Mouse (Mus musculus) hindbrain, embryonic 11.5 days (tissue): ENCODE data around the gene Gm11595. TPM values are rescaled to one million over a fixed set of nuclear protein-coding genes. Genes with fewer than 3 reads are reported as not detected.
"Not testable (repeated sequence)": the region's sequence is repeated elsewhere in the genome, so short reads cannot be mapped to it uniquely, and the experiment has no call there.

ENCODE experiments used
- ATAC-seq: fragments of 200-750 bp; cut with Nextera tagmentation; 2 replicates; pipeline ENCODE4 v1.8.0; 2017; ENCODE audit warnings: mild to moderate bottlenecking, moderate TSS enrichment, moderate library complexity; ENCODE audit not compliant: low FRiP score
- DNase-seq: peaks from one replicate; pipeline ENCODE4 v3.0.0-alpha.2; 2015; ENCODE audit warnings: low spot score
- H3K27ac ChIP-seq: fragments of 300-500 bp; sonication (generic); 2 replicates; pipeline ENCODE4 v1.5.1; 2014; ENCODE audit warnings: mild to moderate bottlenecking, low read depth, low read length
- H3K27me3 ChIP-seq: fragments of 300-500 bp; sonication (generic); 2 replicates; pipeline ENCODE4 v1.6.1; 2014; ENCODE audit warnings: mild to moderate bottlenecking, low read length, moderate library complexity, mixed read lengths; ENCODE audit not compliant: control insufficient read depth, insufficient read depth
- H3K36me3 ChIP-seq: fragments of 300-500 bp; sonication (generic); 2 replicates; pipeline ENCODE4 v1.6.1; 2014; ENCODE audit warnings: mild to moderate bottlenecking, low read length, moderate library complexity, mixed read lengths; ENCODE audit not compliant: control insufficient read depth, insufficient read depth
- H3K4me1 ChIP-seq: fragments of 300-500 bp; sonication (generic); replicated peaks from 2 replicates; pipeline ENCODE4 v1.6.1; 2014; ENCODE audit warnings: low read length, mixed read lengths; ENCODE audit not compliant: control insufficient read depth, insufficient read depth
- H3K4me2 ChIP-seq: fragments of 300-500 bp; sonication (generic); replicated peaks from 2 replicates; pipeline ENCODE4 v1.6.1; 2014; ENCODE audit warnings: mild to moderate bottlenecking, low read depth, low read length
- H3K4me3 ChIP-seq: fragments of 300-500 bp; sonication (generic); 2 replicates; pipeline ENCODE4 v1.5.1; 2014; ENCODE audit warnings: low read depth, low read length
- H3K9ac ChIP-seq: fragments of 300-500 bp; sonication (generic); 2 replicates; pipeline ENCODE4 v1.6.1; 2014; ENCODE audit warnings: low read depth, low read length
- H3K9me3 ChIP-seq: fragments of 300-500 bp; sonication (generic); 2 replicates; pipeline ENCODE4 v1.6.1; 2016; ENCODE audit warnings: low read length; ENCODE audit not compliant: control insufficient read depth
- WGBS: fragments of 180-500 bp; shearing (Covaris S2); extraction: QIAGEN DNeasy Blood & Tissue Kit; methylation state at CpG from one replicate; pipeline ENCODE4 v1.1.7; 2014; 5-methylcytosine and 5-hydroxymethylcytosine counted together
- polyA plus RNA-seq: library from polyadenylated mRNA; unstranded; fragments of >200 nt; fragmentation: Nextera tagmentation; extraction: Ambion mirVana; gene quantifications from 2 replicates; pipeline ENCODE4 v1.2.1, GENCODE M21; 2014

Gene Gm11595
- polyA plus RNA-seq = not detected in 2 replicates

GRCm38 (mm10) chr11:99772813-99773212 is at the start of gene Gm11595:
TSS of gene Gm11595 (minus strand) at chr11:99772913.
- not testable (repeated sequence) for H3K4me1 ChIP-seq, H3K4me2 ChIP-seq, H3K27ac ChIP-seq, DNase-seq, H3K9ac ChIP-seq, H3K4me3 ChIP-seq, ATAC-seq, H3K9me3 ChIP-seq, H3K27me3 ChIP-seq, H3K36me3 ChIP-seq

- H3K36me3 ChIP-seq, DNase-seq, ATAC-seq, H3K27me3 ChIP-seq, H3K9me3 ChIP-seq, H3K4me1 ChIP-seq, H3K27ac ChIP-seq, H3K4me2 ChIP-seq, H3K4me3 ChIP-seq, H3K9ac ChIP-seq: not testable (repeated sequence)
- 90% methylated on average over 2 of the region's 2 CpGs for WGBS
These were observed 42.9 kb upstream of the Gm11595 start, which contains the start of gene Gm11564 for GRCm38 (mm10) chr11:99815566-99815965. TSS of gene Gm11564 (minus strand) at chr11:99815666.

GRCm38 (mm10) chr11:99809792-99810191 is 37.1 kb upstream of the Gm11595 start, which contains the start of gene Krtap4-13:
TSS of gene Krtap4-13 (minus strand) at chr11:99809892.
- not testable (repeated sequence) for H3K27me3 ChIP-seq, H3K36me3 ChIP-seq, H3K9ac ChIP-seq, H3K27ac ChIP-seq, ATAC-seq, H3K4me1 ChIP-seq, H3K9me3 ChIP-seq, H3K4me2 ChIP-seq, H3K4me3 ChIP-seq, DNase-seq

GRCm38 (mm10) chr11:99804346-99804745 is 31.6 kb upstream of the Gm11595 start, which contains the start of gene Gm11554:
TSS of gene Gm11554 (minus strand) at chr11:99804446.
- not testable (repeated sequence) for H3K4me3 ChIP-seq, H3K9ac ChIP-seq, ATAC-seq, H3K4me2 ChIP-seq, H3K36me3 ChIP-seq, H3K9me3 ChIP-seq, DNase-seq, H3K4me1 ChIP-seq, H3K27ac ChIP-seq, H3K27me3 ChIP-seq
- no CpG with 5 or more reads among the region's 1 CpGs for WGBS

- not testable (repeated sequence) for H3K9ac ChIP-seq, H3K4me2 ChIP-seq, H3K27ac ChIP-seq, ATAC-seq, DNase-seq, H3K4me3 ChIP-seq, H3K4me1 ChIP-seq, H3K27me3 ChIP-seq, H3K9me3 ChIP-seq, H3K36me3 ChIP-seq
- no CpG with 5 or more reads among the region's 1 CpGs for WGBS
These were observed 26.1 kb upstream of the Gm11595 start, which contains the start of gene Gm11569 for GRCm38 (mm10) chr11:99798832-99799231. TSS of gene Gm11569 (minus strand) at chr11:99798932.

- H3K27ac ChIP-seq = no peak within 1 kb of the TSS
- ATAC-seq (no peak), DNase-seq (no peak)
- H3K9me3 ChIP-seq = no peaks in the 10 kb centered on the region
- H3K4me1 ChIP-seq = no peaks in the 10 kb centered on the region
- no peak within 1 kb of the TSS for H3K4me2 ChIP-seq
- H3K4me3 ChIP-seq = no peak within 1 kb of the TSS
- H3K27me3 ChIP-seq = no peaks in the 10 kb centered on the region
- no peaks in the 10 kb centered on the region for H3K36me3 ChIP-seq
- no peak within 1 kb of the TSS for H3K9ac ChIP-seq
- 80% methylated on average over 2 of the region's 2 CpGs for WGBS
These were observed 20.7 kb upstream of the Gm11595 start, which contains the start of gene Gm11596 for GRCm38 (mm10) chr11:99793367-99793766. TSS of gene Gm11596 (minus strand) at chr11:99793467.

GRCm38 (mm10) chr11:99784900-99785299 is 12.2 kb upstream of the Gm11595 start, which contains the start of gene Krtap4-9:
TSS of gene Krtap4-9 (plus strand) at chr11:99785200.
- not testable (repeated sequence) for H3K4me3 ChIP-seq, H3K9ac ChIP-seq

GRCm38 (mm10) chr11:99780604-99781003 is 7.9 kb upstream of the Gm11595 start, which contains the start of gene Krtap4-8:
TSS of gene Krtap4-8 (minus strand) at chr11:99780704.
- Histone ChIP-seq H3K4me1 (no peaks in the 10 kb centered on the region), H3K9me3 (no peaks in the 10 kb centered on the region), H3K27me3 (no peaks in the 10 kb centered on the region), H3K27ac (no peak within 1 kb of the TSS), H3K4me3 (no peak within 1 kb of the TSS), H3K4me2 (no peak within 1 kb of the TSS), H3K9ac (no peak within 1 kb of the TSS), H3K36me3 (no peaks in the 10 kb centered on the region)
- DNase-seq (no peak), ATAC-seq (no peak)
- WGBS = 98% methylated on average over 2 of the region's 2 CpGs

More at GRCm38 (mm10) chr11:99784900-99785299, 12.2 kb upstream of the Gm11595 start, which contains the start of gene Krtap4-9:
- not testable (repeated sequence) for H3K4me2 ChIP-seq, H3K4me1 ChIP-seq, H3K27me3 ChIP-seq, DNase-seq, H3K36me3 ChIP-seq, H3K27ac ChIP-seq, H3K9me3 ChIP-seq, ATAC-seq

GRCm38 (mm10) chr11:99778401-99778800 is 5.7 kb upstream of the Gm11595 start:
- H3K4me2 ChIP-seq = no peak overlapping the region
- 46% methylated on average over 7 of the region's 7 CpGs for WGBS
- H3K9ac ChIP-seq = no peak overlapping the region
- no peaks in the 10 kb centered on the region for H3K27me3 ChIP-seq
- peak; percentile 6 for DNase-seq
- no peak overlapping the region for H3K27ac ChIP-seq
- H3K4me1 ChIP-seq = no peaks in the 10 kb centered on the region
- H3K9me3 ChIP-seq = no peaks in the 10 kb centered on the region
- no peak overlapping the region for H3K4me3 ChIP-seq
- no peaks in the 10 kb centered on the region for H3K36me3 ChIP-seq
- ATAC-seq = no peak
